Mouse (Mus musculus): Measurements from ENCODE around the gene Adcy9.

Gene Adcy9

GRCm38 (mm10) chr16:4315352-4316093 lies 104.8 kb downstream of the Adcy9 start:
- DNase-seq = no peak

GRCm38 (mm10) chr16:4314891-4315290 lies 105.4 kb downstream of the Adcy9 start:
- no peak for DNase-seq

GRCm38 (mm10) chr16:4312018-4312417 lies 108.3 kb downstream of the Adcy9 start:
- DNase-seq = no peak

- no peak for DNase-seq
Observed at GRCm38 (mm10) chr16:4311608-4312007, 108.7 kb downstream of the Adcy9 start.

- DNase-seq = no peak
Observed at GRCm38 (mm10) chr16:4307795-4308194, 112.5 kb downstream of the Adcy9 start.

GRCm38 (mm10) chr16:4304176-4304922 lies 115.9 kb downstream of the Adcy9 start:
- peak; percentile 21 for DNase-seq

GRCm38 (mm10) chr16:4303554-4303953 lies 116.7 kb downstream of the Adcy9 start:
- DNase-seq = no peak

GRCm38 (mm10) chr16:4300280-4300679 lies 120.0 kb downstream of the Adcy9 start:
- DNase-seq = no peak

GRCm38 (mm10) chr16:4293259-4293658 lies 127.0 kb downstream of the Adcy9 start:
- DNase-seq = no peak

- no peak for DNase-seq
Observed at GRCm38 (mm10) chr16:4289507-4289906, 130.8 kb downstream of the Adcy9 start.

GRCm38 (mm10) chr16:4286593-4286992 lies 133.7 kb downstream of the Adcy9 start:
- peak; percentile 52 for DNase-seq

GRCm38 (mm10) chr16:4285257-4285656 lies 135.0 kb downstream of the Adcy9 start:
- DNase-seq = no peak

- DNase-seq = no peak
Observed at GRCm38 (mm10) chr16:4283267-4283851, 136.9 kb downstream of the Adcy9 start.

- DNase-seq = no peak
Observed at GRCm38 (mm10) chr16:4281470-4281869, 138.8 kb downstream of the Adcy9 start.

GRCm38 (mm10) chr16:4280949-4281348 lies 139.3 kb downstream of the Adcy9 start:
- DNase-seq = no peak

GRCm38 (mm10) chr16:4279601-4280000 lies 140.7 kb downstream of the Adcy9 start:
- DNase-seq = no peak

GRCm38 (mm10) chr16:4276621-4277020 lies 143.7 kb downstream of the Adcy9 start:
- DNase-seq = no peak

GRCm38 (mm10) chr16:4276151-4276550 lies 144.1 kb downstream of the Adcy9 start:
- DNase-seq = no peak

- DNase-seq = peak; percentile 78
Observed at GRCm38 (mm10) chr16:4273702-4274476, 146.4 kb downstream of the Adcy9 start.

GRCm38 (mm10) chr16:4272254-4272653 lies 148.0 kb downstream of the Adcy9 start:
- DNase-seq = no peak

- DNase-seq = no peak
Observed at GRCm38 (mm10) chr16:4270911-4271310, 149.4 kb downstream of the Adcy9 start.

GRCm38 (mm10) chr16:4267857-4268666 lies 152.2 kb downstream of the Adcy9 start:
- DNase-seq = peak; percentile 75

Data from right cerebral cortex, postnatal 14 days (tissue).